Mouse (Mus musculus) inflammation-experienced regulatory T-cells, adult 6 months (primary cell): ENCODE results near the gene Minar1. TPM values are rescaled to one million over a fixed set of nuclear protein-coding genes. Genes with fewer than 3 reads are reported as not detected.

Experiments
- ATAC-seq: one replicate; pipeline ENCODE4 v1.8.0; 2017
- polyA plus RNA-seq, 3 experiments: library from polyadenylated mRNA; unstranded; fragments of 100-300 nt; shearing (Covaris generic); gene quantifications; one replicate each; pipeline ENCODE4 v1.2.1; 2017

Gene Minar1
- polyA plus RNA-seq: not detected

DNA sequence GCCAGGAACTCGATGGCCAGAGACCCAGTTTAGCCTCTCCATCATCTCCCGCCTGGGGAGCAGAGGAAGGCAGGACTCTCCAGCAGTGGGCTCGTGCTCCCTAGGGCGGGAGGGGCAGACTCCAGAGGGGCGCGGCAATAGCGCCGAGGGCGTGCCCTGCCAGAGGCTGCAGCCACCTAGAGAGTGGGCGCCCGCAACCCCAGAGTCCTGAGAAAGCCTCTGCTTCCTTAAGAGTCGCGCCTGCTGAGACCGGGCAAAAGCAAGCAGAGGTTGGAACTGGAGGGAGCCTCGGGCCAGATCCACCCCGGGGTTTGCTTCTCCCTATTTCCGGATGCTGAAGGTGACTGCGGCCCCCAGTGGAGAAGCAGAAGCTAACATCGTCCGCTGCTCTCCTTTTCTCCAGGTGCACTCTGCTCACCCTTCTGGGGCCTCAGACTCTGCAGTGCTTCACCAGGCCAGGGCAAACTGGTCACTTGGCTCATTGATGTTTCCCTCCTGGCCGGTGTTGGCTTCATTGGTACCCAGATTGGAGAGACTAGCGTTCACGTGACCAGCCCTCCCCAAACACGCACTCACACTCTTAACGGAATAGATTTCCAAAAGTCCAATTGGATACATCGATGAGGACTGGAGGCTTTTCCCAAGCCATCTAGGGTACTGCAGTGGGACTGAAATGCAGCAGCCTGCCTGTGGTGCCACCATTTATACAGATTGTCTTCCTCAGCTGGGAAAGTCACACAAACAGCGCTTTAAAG is at the start of gene Minar1:
TSS of gene Minar1 (minus strand) at position 120 of the 755 bp plus-strand sequence.
- no peak for ATAC-seq

DNA sequence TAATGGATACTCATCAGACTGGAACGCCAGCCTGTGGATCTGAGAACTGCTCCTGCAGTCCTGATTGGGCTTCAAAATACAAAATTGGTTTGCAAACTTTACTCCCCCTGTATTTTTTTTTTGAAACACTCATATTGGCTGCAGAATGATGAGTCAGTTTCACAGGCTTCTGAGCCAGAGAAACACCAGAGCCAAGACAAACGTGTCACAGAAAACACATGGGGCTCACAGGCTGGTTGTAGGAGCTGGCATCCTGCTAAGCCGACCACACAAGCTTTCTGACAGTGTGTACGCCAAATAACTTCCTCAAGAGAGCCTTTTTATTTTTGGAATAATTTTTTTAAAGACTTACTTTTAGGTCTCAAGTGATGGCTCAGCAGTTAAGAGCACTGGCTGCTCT is 47.0 kb upstream of the Minar1 start:
- ATAC-seq: no peak

DNA sequence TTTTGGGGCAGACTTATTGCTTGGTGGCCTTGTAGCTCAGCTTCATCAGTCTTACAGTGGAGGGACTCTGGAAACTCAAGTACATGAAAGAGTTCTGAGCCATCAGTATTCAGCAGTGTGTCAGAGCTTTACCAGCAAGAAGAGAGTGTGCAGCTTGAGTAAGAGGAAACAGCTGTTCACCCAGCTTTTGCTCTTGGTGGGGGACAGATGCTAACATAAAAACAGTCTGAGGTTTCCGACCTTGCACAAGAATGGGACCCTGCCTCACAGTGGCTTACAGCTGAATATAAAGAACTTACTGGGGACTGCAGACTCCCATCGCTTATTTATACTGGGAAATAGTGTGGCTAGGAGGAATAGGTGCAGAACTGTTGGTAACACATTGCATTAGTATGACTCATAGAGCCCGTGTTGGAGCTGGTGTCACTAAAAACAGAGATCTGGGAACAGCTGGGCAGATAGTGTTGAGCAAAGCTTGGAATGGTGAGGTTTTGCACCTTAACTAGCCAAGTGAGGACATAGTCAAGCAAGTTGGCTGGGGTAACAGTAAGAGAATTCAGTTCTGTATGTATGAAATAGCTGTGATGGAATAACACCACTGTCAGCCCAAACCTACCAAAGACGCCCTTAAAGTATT is 44.5 kb upstream of the Minar1 start:
- no peak for ATAC-seq

DNA sequence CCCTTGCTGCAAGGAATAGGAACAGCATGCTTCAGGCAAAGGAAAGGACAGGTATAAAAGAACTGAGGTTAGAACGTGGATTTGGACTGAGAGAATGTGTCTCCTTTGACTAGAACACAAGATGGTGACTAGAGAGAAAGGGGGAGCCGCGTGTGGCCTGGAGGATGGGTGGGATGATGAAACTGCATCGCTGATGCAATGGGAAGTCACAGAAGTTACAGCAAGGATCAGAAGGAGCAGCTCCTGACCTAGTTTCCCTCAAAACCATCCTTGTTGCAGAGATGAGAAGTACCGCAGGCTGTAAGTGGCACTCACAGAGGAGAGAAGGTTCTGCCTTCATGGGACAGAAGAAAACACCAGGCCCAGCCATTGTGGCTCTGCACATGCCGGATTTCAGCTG is 28.0 kb upstream of the Minar1 start:
- no peak for ATAC-seq

DNA sequence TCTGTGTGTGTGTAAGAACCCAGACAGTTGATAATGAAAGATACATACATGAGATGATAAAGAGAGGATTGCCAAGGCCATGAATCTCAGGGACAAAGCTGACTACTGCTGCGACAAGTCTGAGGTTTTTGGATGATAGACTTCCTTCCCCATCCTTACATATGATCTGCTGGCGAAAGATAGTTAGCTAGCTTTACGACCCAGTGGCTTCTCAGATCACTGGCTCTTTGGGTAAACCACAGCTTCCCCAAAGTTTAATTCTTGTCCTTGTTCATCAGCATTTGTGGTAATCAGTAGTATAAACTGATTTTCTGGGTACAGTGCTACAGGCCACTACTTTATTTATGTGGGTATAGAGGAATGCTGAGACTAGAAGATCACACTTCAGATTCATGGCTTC is 14.5 kb upstream of the Minar1 start:
- no peak for ATAC-seq

DNA sequence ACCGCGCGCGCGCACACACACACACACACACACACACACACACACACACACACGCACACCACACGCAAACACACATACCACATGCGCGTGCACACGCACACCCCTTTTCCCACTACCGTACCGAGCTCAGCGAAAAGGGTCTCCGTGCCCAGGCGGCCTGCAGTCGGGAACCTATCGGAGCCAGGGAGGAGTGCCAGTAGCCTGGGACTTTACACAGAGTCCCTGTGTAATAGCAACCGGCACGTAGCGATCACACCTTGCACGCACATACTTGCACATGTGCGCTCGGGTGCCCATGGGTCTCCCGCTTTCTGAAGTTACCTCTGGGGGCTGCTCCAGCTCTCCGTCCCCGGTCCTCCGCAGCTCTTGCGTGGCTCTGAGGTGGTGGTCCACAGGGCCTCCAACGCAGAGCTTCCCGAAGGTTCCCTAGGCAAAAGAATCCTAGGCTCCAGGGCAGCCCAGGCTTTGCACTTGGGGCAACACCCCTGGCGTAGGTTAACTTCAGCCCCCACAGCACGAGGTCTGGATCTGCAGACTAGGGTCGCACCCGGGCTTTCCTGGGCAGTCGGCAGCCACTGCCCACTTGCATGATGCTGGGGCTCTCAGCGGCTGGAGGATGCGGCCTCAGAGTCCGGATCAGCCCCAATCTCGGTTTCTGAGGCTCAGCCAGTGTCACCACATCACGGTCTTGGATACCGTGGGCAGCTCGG is 474 bp downstream of the Minar1 start:
- no peak for ATAC-seq

DNA sequence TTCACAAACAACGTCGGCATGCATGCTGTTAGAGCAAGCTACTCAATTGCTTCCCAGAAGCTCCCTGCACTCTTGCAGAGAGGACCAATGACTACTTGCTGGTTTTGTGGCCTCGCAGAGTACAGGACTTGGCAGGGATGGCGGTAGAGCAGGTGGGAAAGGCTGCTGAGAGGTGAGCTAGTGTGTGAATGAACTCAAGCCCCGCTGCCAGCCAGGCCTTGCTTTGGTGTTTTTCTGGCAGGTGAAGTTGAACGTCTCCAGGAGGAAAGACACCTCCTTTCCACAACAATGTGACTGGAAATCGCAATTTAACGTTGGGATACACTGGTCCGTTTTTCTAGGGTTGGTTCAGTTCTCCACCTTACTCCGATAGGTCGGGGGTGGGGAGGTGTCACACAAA is 1.2 kb downstream of the Minar1 start:
- ATAC-seq: no peak

DNA sequence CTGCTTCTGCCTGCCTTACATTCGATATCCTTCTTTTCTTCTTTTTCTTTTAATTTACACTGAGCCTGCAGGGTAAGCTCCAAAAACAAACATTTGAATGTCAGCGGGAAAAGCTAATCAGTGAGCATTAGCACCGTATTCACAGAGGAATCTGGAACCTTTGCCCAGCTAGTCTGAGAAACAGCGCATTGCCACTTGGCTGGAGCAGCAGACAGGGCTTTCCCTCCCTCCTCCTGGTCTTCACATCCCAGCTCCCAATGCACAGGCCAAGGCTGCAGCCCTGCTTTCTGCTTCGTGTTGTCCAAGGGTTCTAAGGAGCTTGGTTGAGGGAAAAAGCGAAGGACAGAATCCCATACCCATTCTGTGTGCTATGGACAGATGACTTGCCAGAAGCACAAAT is 2.6 kb downstream of the Minar1 start:
- no peak for ATAC-seq

DNA sequence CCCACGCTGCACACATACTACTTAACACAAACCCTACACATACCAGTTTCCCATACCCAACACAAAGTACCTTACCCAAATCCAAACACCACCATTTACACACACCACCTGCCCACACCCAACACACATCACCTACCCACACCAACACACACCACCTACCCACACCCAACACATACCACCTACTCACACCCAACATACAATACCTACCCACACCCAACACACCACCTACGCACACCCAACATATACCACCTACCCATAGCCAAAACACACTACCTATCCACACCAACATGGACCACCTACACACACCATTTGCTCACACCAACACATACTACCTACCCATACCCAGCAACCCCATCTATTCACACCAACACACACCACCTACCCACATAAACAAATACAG is 6.0 kb downstream of the Minar1 start:
- ATAC-seq: no peak

DNA sequence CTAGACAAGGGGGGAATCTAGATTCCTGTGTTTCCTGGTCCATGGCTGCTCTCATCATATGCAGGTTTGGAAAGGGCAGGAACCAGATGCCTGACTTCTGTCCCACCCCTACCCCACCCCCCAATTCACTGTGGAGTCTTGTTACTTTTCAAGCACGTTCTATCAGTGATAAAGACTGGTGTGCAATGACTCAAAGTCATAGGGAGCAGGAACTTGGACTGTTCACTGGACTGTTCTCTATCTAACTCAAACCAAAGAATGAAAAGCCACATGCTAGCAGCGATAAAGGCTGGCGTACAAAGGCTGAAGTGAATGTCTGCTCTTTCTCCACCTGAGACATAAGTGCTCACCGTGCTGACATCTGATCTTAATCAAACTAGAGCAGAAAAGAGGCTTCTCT is 12.3 kb downstream of the Minar1 start:
- no peak for ATAC-seq

DNA sequence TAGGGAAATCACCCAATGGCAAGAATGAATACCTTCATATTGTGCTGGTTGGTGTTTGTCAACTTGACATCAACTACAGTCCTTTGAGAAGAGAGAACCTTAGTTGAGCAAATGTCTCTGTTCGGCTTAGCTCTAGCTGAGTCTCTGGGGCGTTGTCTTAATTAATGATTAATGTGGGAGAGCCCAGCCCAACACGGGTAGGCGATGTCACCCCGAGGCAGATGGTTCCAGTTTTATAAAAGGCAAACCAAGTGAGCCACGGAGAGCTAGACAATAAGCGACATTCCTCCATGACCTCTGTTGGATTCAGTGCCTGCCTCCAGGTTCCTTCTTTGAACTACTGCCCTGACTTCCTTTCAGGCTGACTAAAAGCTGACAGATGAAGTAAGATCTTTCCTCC is 15.6 kb downstream of the Minar1 start:
- no peak for ATAC-seq

DNA sequence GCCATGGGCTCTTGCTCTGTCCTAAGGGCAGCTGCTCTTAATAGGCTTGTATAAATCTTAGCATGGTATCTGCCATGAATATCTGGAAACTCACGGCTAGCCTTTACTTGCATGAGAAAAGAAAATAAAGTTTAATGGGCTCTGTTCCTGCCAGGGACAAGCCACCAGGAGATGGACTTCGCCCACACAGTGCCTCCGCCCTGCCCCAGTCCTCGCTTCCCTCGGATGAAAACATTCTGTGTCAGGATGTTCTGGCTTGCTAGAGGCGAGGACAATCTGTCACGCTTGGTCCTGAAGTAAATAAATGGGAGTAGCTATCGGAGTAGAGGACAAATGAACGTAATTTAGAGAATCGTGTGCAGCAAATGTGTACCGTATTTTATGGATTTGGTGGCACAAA is 16.7 kb downstream of the Minar1 start:
- no peak for ATAC-seq

DNA sequence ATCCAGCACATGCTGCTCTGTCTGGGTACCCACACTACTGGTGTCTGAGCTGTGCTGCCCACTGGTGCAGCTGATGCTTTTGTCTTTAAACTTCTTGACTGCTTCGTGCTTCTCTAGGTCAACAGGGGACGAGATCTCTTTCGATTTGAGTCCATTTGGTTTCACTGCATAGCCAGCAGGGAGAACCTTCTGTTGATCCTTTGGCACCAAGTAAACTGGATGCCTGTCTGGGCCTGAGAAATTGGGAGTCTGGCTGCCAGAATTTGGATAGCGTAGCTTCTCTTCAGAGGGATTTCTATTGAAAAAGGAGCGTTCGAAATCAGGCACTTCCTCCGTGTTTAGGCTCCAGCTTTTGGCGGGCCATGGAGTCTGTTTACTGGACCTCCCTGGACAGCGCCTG is 21.0 kb downstream of the Minar1 start:
- no peak for ATAC-seq

DNA sequence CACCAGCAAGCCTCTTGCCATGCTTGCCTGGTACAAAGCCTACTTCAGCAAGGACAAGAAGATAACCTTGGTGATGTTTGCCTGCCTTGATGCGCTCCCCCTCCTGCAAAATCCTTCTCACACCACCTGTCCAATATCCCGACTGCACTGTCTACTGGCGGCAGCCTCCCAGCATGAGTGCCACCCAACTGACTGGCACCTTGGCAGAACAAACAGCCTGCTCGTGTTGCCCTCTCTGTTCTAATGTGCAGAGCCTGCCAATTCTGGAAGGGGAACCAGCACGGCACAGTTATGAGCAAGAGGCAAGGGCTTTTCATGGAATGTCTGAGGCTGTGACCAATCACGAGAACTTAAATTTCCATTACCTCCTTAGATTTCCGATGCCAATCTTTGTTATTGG is 22.2 kb downstream of the Minar1 start:
- ATAC-seq: no peak

DNA sequence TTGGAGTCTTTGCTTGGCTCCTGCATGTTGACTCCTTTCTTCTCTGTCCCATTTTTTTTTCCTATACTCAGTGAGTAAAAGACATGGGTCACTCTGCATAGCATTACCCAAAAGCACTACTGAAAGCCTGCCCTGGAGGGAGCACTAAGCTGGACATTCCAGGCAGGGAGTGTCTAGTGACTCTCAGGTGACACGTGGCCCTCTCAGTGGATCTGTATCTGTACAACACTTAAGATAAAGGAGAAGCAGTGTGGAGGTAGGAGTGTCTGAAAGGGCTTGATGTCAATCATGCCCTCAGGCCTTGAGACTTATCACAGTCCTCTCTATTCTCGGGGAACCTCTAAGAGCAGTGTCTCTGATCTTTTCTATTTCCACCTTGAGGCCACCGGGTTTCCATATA is 25.9 kb downstream of the Minar1 start:
- no peak for ATAC-seq

DNA sequence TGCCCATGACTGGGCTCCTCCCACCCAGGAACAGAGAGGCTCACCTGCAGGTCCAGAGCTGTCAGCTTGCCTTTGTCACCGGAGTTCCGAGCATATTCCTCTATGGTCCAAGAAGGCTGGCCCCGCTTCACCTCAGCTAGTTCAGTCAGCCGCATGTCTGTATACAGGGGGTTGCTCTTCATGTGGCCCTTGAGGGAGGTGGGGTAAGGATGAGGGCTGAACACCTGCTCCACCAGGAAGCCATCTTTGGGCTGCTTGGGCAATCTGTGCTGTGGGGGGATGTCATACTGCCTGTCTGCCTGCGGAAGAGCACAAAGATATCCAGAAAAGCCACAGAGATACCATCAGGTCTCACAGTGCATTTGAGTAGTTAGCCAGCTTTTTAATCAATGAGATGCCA is 26.5 kb downstream of the Minar1 start:
- ATAC-seq: no peak

DNA sequence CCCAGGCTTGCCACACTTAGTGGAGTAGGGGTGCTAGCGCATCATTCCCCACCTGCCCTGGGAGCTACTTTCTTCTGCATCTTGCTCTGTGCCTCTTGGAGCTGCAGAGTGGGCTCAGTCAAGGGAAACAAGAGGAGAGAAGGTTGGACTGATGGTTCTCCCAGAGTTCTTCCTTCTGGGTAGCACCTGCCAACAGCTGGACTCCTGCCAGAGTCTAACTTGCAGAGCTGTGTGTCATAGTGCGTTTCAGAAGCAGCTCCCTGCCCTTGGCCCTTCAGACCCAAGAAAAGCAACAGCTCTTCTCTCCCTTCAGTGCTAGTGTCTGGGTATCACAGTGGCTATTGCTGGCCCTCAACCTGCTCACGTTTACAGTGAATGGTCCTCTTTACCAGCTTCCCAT is 30.5 kb downstream of the Minar1 start:
- ATAC-seq: no peak

DNA sequence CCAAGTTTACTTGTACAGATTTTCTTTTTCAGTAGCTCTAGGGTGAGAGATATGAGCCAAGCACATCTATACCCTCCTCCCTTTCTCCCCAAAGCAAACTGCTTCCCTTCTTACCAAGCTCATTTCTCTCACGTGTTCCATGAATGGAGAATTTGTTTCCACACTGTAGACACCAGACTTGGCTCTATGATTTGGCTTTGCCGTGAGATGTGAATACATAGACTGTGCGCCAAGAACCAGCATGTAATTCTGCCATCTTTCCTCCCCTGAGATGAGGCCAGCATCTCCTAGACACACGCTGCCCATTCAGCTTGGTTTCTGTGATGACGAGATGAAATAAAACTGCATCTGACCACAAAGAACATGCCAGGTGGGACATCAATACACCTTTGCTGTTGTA is 44.5 kb downstream of the Minar1 start:
- ATAC-seq: no peak

DNA sequence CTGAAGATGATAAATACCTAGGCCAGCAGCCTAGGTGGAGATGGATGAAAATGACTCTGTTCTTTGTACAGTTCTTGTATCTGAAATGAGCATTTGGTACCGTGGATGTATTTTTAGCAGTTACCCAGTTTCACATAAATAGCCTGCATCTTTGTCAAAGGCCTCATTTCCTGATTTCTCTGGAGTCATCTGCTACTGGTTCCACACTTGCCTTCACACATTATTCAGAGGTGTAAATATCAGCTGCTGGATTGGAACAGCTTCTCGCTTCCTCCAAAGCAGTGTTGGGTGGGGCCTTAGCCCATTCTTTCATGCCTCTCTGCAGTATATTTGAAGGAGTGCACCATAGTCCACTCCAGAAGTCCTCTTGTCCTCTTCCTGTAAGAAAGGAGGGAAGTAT is 70.3 kb downstream of the Minar1 start:
- no peak for ATAC-seq

Other genes with a start within 250 kb of the Minar1 start
- 10 to 100 TPM; 60.5 to 76.9 (median 66.8) TPM for gene Tmed3, start 81.9 kb upstream of the Minar1 start, polyA plus RNA-seq
- gene Ankrd34c, start 115.3 kb upstream of the Minar1 start, polyA plus RNA-seq: not detected